Mouse (Mus musculus): ENCODE data around the gene Rnf144a.
"Not testable (repeated sequence)": the region's sequence is repeated elsewhere in the genome, so short reads cannot be mapped to it uniquely, and the experiment has no call there.

Rnf144a gene

GRCm38 (mm10) chr12:26415104-26415771 lies at the start of gene Rnf144a:
TSS of gene Rnf144a (minus strand) at chr12:26415254.
- in situ Hi-C loops (cut with MseI, MboI): loop anchor here in 1 of 2 experiments (10.0 kb wide), 1 partner anchor 100 kb away; no protein-coding TSS in a partner anchor

GRCm38 (mm10) chr12:26460091-26460490 lies 45.0 kb upstream of the Rnf144a start:
- in situ Hi-C loops (cut with MseI, MboI): no loop called here

- in situ Hi-C loops (cut with MseI, MboI): no loop called here
These were observed 41.1 kb upstream of the Rnf144a start, which contains the start of gene Rsad2 for GRCm38 (mm10) chr12:26456028-26456698. TSS of gene Rsad2 (minus strand) at chr12:26456452.

- in situ Hi-C loops (cut with MseI, MboI): no loop called here
These were observed 39.6 kb upstream of the Rnf144a start for GRCm38 (mm10) chr12:26454682-26455081.

GRCm38 (mm10) chr12:26452951-26453350 lies 37.9 kb upstream of the Rnf144a start:
- in situ Hi-C loops (cut with MseI, MboI): no loop called here

- in situ Hi-C loops (cut with MseI, MboI): no loop called here
These were observed 36.1 kb upstream of the Rnf144a start for GRCm38 (mm10) chr12:26451150-26451549.

- in situ Hi-C loops (cut with MseI, MboI): no loop called here
These were observed 34.4 kb upstream of the Rnf144a start for GRCm38 (mm10) chr12:26449483-26449882.

- in situ Hi-C loops (cut with MseI, MboI): no loop called here
These were observed 31.5 kb upstream of the Rnf144a start for GRCm38 (mm10) chr12:26446377-26447045.

- in situ Hi-C loops (cut with MseI, MboI): no loop called here
These were observed 29.5 kb upstream of the Rnf144a start for GRCm38 (mm10) chr12:26444511-26444910.

GRCm38 (mm10) chr12:26444054-26444453 lies 29.0 kb upstream of the Rnf144a start:
- in situ Hi-C loops (cut with MseI, MboI): no loop called here

GRCm38 (mm10) chr12:26439366-26439765 lies 24.3 kb upstream of the Rnf144a start:
- in situ Hi-C loops (cut with MseI, MboI): no loop called here

GRCm38 (mm10) chr12:26437950-26438349 lies 22.9 kb upstream of the Rnf144a start:
- in situ Hi-C loops (cut with MseI, MboI): no loop called here

GRCm38 (mm10) chr12:26436334-26436733 lies 21.3 kb upstream of the Rnf144a start:
- in situ Hi-C loops (cut with MseI, MboI): no loop called here

- in situ Hi-C loops (cut with MseI, MboI): not testable (repeated sequence)
These were observed 13.7 kb upstream of the Rnf144a start for GRCm38 (mm10) chr12:26428771-26429170.

GRCm38 (mm10) chr12:26424841-26425240 lies 9.8 kb upstream of the Rnf144a start:
- in situ Hi-C loops (cut with MseI, MboI): no loop called here

- in situ Hi-C loops (cut with MseI, MboI): loop anchor here in 1 of 2 experiments (10.0 kb wide), 1 partner anchor 104 kb away; no protein-coding TSS in a partner anchor
These were observed 3.3 kb upstream of the Rnf144a start for GRCm38 (mm10) chr12:26418322-26418721.

- in situ Hi-C loops (cut with MseI, MboI): loop anchor here in 1 of 2 experiments (10.0 kb wide), 1 partner anchor 102 kb away; no protein-coding TSS in a partner anchor
These were observed 1.7 kb upstream of the Rnf144a start for GRCm38 (mm10) chr12:26416636-26417295.

GRCm38 (mm10) chr12:26414451-26415103 lies 477 bp downstream of the Rnf144a start:
- in situ Hi-C loops (cut with MseI, MboI): loop anchor here in 1 of 2 experiments (10.0 kb wide), 1 partner anchor 100 kb away; no protein-coding TSS in a partner anchor

GRCm38 (mm10) chr12:26413961-26414411 lies 1.1 kb downstream of the Rnf144a start:
- in situ Hi-C loops (cut with MseI, MboI): loop anchor here in 1 of 2 experiments (10.0 kb wide), 1 partner anchor 99 kb away; no protein-coding TSS in a partner anchor

- in situ Hi-C loops (cut with MseI, MboI): loop anchor here in 1 of 2 experiments (10.0 kb wide), 1 partner anchor 98 kb away; no protein-coding TSS in a partner anchor
These were observed 2.3 kb downstream of the Rnf144a start for GRCm38 (mm10) chr12:26412802-26413201.
